Mouse (Mus musculus): ENCODE results near the gene Ces2c.
"Not testable (repeated sequence)": the region's sequence is repeated elsewhere in the genome, so short reads cannot be mapped to it uniquely, and the experiment has no call there.

Ces2c gene

DNA sequence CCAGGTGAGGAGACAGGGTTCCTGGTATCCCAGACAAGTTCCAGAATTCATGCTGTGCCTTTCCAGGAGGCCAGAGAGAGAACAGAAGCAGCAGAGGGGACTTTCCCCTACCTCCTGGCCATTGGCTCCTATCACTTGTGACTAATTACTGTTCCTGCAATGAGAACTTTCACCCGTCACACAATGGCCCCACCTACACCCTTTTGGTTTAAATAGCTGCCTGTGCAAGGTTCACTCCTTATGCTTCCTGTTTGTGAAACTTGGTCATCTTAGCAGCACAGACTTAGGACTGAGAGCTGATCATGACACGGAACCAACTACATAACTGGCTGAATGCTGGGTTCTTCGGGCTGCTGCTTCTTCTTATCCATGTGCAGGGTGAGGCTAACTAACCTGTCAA, at the start of gene Ces2c:
Gene Ces2c, plus strand, starts transcription at position 238 of the 400 bp plus-strand sequence.
- DNase-seq (ENCODE audit: low spot score) = no peak

DNA sequence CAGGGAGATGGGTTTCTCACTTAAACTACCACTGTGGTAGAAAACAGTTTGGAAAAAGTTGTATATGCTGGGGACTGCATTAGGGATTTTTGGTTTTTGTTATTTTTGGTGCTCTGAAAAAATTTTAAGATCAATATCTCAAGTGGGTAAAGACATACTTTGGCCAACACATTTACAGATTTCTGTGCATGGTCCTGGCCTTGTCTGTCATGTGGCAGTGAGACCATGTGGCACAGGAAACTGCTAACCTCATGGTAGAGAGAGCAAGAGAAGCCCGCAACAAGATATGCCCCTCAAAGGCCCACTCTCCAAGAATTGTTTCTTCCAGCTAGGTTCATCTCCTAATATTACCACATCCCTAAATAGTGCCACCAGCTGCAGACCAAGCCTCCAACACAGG, 47.5 kb upstream of the Ces2c start:
- no peak for DNase-seq (ENCODE audit: low spot score)

DNA sequence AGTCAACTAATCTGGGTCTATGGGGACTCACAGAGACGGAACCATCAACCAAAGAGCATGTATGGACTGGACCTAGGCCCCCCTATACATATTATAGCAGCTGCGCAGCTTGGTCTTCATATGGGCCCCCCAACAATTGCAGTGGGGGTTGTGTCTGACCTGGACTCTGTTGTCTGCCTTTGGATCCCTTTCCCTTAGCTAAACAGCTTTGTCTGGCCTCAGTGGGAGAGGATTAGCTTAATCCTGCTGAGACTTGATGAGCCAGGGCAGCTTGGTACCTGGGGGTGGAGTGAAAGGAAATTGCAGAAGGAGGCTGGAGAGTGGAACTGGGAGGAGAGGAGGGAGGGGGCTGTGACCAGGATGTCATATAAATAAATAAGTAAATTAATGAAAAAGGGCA, 40.7 kb upstream of the Ces2c start:
- no peak for DNase-seq (ENCODE audit: low spot score)

DNA sequence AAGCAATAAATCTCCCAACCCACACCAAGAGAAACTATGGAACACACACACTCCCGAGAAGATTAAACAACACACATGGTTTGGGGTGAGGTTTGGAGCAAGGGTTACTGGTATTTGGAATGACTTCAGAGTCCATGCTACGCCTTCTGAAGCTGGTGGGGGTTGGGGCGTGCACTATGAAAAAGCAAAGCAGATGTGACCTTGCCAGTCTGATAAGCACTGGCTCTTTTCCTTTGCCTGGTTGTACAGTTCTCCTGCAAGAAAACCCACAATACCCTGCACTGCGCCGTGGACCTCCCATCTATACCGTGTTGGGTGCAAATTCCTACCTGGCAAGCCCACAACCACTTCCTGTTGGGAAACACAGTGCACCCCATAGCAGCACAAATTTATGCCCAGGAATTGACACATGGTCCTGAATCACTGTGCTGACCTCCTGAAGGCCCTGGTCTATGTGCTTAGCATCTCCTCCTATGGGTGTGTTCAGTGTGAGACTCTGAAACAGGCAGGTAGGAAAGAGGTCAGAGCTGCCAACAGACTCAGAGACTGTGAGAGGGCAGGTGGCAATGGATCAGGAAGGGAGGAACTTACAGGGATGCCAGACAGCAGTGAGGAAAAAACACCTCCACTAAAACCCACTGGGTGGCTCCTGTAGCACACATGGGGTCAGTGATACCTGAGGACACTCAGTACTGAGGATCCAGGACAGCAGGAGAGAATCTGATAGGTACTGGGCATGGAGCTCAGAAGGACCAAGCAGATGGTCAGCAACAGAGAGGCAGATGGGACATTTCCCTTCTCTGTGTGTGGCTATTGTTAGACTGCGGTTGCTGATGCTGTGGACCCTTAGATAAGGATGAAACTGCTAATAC, 38.1 kb upstream of the Ces2c start:
- DNase-seq (ENCODE audit: low spot score) = no peak

DNA sequence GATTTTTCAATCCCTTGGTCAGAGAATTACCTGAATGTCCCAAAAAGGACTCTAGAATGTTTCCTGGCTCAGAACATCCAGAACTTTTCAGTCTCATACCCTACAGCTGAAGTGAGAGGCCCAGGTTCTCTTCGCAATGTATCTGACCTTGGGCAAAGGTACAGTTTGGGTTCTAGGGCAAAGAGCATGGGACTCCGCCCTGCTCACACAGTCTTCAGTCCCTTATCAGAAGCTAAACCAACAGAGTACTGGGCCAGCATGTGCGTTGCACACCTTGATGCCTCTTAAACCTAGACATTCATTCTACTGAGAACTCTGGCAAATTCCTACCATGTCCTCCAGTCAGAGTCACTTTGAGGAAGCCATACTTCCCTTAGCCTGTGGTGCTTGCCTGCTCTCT, 37.4 kb upstream of the Ces2c start:
- DNase-seq (ENCODE audit: low spot score) = no peak

DNA sequence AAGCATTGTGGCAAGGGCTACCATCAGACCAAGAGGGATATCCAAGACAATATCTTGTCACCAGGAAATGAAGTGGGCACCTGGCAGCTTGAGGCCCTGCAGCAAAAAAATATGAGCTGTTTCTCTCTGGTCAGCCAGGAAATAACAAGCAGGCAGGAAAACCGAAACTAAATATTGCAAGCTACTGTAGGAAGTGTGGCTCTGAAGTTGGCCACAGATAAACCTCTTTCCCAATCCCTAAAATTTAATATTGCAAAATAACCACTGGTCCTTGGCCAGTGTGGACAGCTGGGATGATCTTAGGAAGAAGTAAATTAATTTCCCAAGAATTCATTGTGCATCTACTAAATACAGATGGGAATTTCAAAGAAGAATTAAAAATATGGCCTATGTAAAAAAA, 20.0 kb upstream of the Ces2c start:
- DNase-seq (ENCODE audit: low spot score) = no peak

DNA sequence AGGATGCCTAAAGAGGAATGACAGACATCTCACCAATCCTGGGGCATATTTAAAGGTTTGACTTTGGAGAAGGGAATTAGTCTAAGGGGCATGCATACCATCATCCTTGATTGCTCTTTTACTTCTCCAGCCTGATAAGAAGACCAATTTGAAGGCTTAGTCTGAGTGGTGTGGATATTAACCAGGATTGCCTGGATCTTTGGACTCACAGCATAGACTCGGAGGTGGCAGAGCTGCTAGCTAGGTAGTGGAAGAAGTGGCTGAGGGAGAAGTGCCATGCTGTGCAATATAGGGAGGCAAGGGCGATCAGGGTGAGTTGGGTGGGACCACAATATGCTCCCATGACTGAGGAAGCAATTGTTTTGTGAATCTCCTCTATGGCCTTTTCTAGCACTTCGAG, 18.6 kb upstream of the Ces2c start:
- no peak for DNase-seq (ENCODE audit: low spot score)

DNA sequence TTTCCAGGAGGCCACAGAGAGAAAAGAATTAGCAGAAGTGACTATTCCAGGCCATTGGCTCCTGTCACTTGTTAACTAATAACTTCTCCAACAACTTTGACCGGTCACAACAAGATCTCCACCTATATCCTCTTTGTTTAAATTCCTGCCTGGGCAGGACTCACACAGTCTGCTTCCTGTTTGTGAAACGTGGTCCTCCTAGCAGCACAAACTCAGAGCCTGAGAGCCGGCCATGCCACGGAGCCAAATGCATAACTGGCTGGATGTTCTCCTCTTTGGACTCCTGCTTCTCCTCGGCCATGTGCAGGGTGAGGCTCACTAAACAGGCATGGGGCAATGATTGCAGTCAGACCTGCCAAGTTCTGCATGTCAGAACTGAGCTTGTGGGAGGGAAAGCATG, 15.4 kb upstream of the Ces2c start, which contains the start of gene Ces2b:
Gene Ces2b, plus strand, starts transcription at position 133 of the 400 bp plus-strand sequence.
- DNase-seq (ENCODE audit: low spot score) = no peak

DNA sequence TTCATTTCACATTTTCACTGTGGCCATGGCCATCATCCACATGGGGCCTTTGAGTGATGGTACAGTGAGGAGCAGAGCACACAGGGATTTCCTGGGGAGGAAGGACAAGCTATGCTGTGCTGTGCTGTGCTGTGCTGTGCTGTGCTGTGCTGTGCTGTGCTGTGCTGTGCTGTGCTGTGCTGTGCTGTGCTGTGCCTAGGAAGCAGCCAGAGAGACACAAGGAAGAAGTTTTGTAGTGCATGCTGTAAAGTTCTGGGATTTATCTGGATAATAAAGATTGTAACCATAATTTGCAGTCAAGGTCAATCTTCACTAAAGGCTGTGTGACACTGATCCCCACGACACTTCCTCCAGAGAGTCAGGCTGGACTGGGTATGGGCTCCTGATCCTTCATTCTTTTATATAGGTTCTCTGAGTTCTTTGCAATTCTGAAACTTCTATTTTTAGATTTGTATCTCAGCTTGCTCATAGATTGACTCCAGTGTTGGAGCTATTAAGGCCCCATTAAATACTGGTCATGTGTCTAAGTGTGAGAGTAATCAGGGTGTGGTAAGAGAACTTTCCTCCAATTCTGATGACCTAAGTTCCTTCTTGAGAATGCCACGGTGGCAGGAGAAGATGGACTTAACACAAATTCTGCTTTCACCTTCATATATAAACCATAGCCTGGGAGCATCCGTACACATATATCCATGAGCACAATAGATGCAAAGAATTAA, 5.3 kb upstream of the Ces2c start:
- DNase-seq (ENCODE audit: low spot score) = no peak

DNA sequence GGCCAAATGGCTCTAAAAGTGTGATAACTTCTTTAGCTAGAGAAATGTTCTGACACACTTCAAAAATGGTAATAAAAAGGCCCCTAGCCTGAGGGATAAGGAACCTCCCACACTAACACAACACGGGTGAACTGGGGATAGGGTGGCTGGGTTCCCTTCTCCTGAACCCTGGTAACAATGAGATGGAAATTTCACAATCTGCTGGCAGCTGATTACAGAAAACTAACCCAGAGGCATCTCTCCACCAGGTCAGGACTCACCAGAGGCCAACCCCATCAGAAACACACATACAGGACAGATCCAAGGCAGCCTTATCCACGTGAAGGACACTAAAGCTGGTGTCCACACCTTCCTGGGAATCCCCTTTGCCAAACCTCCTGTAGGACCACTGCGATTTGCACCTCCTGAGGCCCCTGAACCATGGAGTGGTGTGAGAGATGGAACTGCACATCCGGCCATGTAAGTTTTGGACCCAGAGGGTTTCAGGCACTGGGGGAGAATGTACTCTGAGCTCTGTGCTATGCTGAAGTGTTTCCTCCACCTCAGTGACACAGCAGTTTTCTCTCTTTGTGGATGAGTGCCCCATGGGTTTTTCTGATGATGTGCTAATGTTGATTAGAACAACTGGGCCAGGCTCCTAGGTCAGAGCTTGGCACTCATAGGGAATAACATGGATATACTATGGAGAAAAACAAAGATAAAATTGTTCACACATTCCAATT, 1.0 kb downstream of the Ces2c start:
- no peak for DNase-seq (ENCODE audit: low spot score)

DNA sequence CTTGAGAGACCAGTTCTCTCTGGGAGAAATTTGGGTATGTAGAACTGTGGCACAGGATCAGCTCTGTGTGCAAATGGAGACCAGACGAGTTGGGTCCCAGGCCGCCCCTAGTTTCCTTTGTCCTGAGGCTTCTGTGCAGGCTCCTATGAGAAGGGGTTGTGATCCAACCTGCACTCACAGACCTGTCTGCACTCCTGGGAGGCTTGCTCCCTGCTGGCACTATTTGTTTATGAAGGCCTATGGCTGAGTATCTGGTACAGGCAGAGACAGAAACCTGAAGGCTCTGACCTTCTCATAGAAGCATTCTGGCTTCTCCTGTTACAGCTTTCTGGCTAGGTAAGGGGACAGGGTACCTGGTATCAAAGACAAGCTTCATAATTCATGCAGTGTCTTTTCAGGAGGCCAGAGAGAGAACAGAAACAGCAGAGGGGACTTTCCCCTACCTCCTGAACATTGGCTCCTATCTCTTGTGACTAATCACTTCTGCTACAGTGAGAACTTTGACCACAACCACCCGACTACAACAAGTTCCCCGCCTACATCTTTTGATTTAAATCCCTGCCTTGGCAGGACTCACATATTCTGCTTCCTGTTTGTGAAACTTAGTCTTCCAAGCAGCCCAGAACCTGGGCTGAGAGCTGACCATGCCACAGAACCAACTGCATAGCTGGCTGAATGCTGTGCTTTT, 20.1 kb downstream of the Ces2c start:
- DNase-seq (ENCODE audit: low spot score) = not testable (repeated sequence)

DNA sequence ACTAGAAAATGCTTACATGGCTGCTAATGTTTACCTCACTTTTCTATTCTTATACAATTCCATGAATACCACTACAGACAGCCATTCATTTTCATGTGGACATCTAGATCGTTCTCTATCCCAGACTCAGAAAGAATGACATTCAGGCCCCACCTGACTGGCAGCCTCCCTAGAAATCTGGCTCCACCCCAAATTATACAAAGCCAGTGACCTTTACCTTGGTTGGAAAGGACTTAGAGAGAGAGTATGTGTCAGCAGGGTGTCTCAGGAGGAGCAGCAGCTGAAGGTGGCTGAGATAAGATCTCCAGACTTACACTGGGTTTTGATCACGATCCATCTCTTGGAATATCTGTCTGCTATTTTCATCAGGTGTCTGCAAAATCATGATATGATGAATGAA, 22.0 kb downstream of the Ces2c start:
- not testable (repeated sequence) for DNase-seq (ENCODE audit: low spot score)

DNA sequence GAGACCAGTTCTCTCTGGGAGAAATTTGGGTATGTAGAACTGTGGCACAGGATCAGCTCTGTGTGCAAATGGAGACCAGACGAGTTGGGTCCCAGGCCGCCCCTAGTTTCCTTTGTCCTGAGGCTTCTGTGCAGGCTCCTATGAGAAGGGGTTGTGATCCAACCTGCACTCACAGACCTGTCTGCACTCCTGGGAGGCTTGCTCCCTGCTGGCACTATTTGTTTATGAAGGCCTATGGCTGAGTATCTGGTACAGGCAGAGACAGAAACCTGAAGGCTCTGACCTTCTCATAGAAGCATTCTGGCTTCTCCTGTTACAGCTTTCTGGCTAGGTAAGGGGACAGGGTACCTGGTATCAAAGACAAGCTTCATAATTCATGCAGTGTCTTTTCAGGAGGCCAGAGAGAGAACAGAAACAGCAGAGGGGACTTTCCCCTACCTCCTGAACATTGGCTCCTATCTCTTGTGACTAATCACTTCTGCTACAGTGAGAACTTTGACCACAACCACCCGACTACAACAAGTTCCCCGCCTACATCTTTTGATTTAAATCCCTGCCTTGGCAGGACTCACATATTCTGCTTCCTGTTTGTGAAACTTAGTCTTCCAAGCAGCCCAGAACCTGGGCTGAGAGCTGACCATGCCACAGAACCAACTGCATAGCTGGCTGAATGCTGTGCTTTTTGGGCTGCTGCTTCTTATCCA, 39.5 kb downstream of the Ces2c start:
- not testable (repeated sequence) for DNase-seq (ENCODE audit: low spot score)

DNA sequence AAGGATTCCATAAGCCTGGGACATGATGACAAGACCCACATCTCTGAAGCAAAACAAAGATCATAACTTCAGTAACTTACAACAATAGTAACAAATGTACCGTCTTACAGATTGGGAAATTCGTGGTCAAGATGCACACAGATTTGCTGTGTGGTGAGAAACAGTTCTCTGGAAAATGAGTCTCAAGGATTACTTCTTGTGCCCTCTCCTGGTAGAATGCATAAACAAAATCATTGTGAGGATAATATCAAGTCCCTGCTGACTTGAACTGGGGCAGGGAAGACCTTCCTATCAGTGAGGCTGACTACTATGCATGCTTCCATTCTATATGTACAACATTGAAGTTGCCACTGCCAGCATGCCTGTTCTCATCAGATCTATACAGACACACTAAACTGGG, 54.9 kb downstream of the Ces2c start:
- no peak for DNase-seq (ENCODE audit: low spot score)
